Mouse (Mus musculus): ENCODE measurements at regions not wholly inside any gene's neighbourhood (a gene's known extent, or its start where the extent isn't known, plus 50 kb on each side); places are given as distances from the start of the nearest gene placed in this dataset. TPM values are rescaled to one million over a fixed set of nuclear protein-coding genes. Genes with fewer than 3 reads are reported as not detected.
"Not testable (repeated sequence)": the region's sequence is repeated elsewhere in the genome, so short reads cannot be mapped to it uniquely, and the experiment has no call there.

DNA sequence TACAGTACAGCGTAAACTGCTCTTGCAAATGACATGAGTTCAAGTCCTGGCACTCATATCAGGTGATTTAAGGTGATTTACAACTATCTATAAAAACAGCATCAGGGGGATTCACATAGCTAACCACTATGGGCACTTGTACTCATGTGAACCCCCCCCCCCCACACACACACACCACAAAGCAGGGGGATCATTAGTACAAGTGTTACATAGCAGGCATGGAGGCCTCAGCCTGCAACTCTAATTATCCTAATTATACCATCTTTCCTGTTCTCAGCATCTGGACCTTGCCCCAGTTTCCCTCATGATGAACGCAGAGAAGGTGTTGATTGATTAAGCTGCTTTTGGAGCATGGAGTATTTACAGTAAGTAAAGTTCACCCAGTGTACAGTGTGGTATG lies 773.5 kb downstream of the Trib2 start:
- WGBS, result 90% methylated on average over 2 of the region's 2 CpGs
- Histone ChIP-seq H3K27ac (ENCODE audit: low read depth, low read length) (no peak overlapping the region), H3K36me3 (ENCODE audit: control insufficient read depth, insufficient read depth, low read length) (no peaks in the 10 kb centered on the region), H3K4me2 (ENCODE audit: low read depth, low read length, severe bottlenecking) (no peak overlapping the region), H3K27me3 (ENCODE audit: control insufficient read depth, insufficient read depth, low read length) (no peaks in the 10 kb centered on the region), H3K4me1 (replicated peaks; ENCODE audit: control insufficient read depth, insufficient read depth, low read length) (no peaks in the 10 kb centered on the region), H3K4me3 (ENCODE audit: low read depth, low read length) (no peak overlapping the region), H3K9ac (ENCODE audit: low read length) (no peak overlapping the region), H3K9me3 (ENCODE audit: control insufficient read depth, low read length) (no peaks in the 10 kb centered on the region)
- DNase-seq (ENCODE audit: low spot score) (no peak), ATAC-seq (replicated peaks; ENCODE audit: low FRiP score) (0 out of 2 replicates have a peak, but pooled peaks have one; percentile 36)

DNA sequence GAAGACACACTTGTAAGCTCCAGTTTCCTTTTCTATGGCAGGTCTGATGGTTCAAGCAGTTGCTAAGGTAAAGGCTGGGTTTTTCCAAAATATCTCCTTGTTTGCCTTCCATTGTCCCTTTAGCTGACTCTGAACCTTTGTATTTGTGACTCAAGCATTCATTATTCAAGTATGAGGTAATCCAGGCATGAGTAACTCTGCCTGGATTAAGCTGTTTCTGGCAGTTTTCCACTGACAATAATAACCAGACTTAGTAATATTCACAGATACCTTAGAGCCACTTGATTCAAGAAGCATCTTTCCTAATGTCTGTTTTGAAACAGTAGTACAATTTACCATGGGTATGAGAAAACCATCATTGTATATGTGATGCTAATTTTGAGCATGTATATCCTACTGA lies 805.6 kb downstream of the Trib2 start:
- Histone ChIP-seq H3K27me3 (ENCODE audit: control insufficient read depth, insufficient read depth, low read length) (no peaks in the 10 kb centered on the region), H3K27ac (ENCODE audit: low read depth, low read length) (no peak overlapping the region), H3K9ac (ENCODE audit: low read length) (no peak overlapping the region), H3K36me3 (ENCODE audit: control insufficient read depth, insufficient read depth, low read length) (no peaks in the 10 kb centered on the region), H3K4me1 (replicated peaks; ENCODE audit: control insufficient read depth, insufficient read depth, low read length) (no peaks in the 10 kb centered on the region), H3K9me3 (ENCODE audit: control insufficient read depth, low read length) (no peaks in the 10 kb centered on the region), H3K4me2 (ENCODE audit: low read depth, low read length, severe bottlenecking) (no peak overlapping the region), H3K4me3 (ENCODE audit: low read depth, low read length) (no peak overlapping the region)
- no peak for DNase-seq (ENCODE audit: low spot score)
- ATAC-seq (replicated peaks; ENCODE audit: low FRiP score), result no peak

DNA sequence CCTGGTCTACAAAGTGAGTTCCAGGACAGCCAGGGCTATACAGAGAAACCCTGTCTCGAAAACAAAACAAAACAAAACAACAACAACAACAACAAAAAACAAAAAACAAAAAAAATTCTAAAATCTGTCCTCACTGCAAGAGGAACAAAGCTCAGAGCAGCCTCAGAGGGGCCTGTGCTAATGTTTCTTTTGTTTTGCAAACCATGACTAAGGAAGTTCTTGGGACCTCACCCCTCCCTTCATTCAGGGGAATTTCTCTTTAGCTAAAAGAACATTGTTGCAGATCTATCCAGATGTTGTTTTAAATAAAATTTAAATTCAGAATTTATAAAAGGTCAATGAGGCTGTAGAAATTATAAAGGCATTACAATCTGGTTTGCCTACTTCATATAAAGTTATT lies 814.3 kb downstream of the Trib2 start:
- ATAC-seq (replicated peaks; ENCODE audit: low FRiP score); DNase-seq (ENCODE audit: low spot score); H3K27me3 ChIP-seq (ENCODE audit: control insufficient read depth, insufficient read depth, low read length); H3K4me1 ChIP-seq (replicated peaks; ENCODE audit: control insufficient read depth, insufficient read depth, low read length); H3K36me3 ChIP-seq (ENCODE audit: control insufficient read depth, insufficient read depth, low read length); H3K4me2 ChIP-seq (ENCODE audit: low read depth, low read length, severe bottlenecking); H3K4me3 ChIP-seq (ENCODE audit: low read depth, low read length); H3K27ac ChIP-seq (ENCODE audit: low read depth, low read length); H3K9me3 ChIP-seq (ENCODE audit: control insufficient read depth, low read length); H3K9ac ChIP-seq (ENCODE audit: low read length): not testable (repeated sequence)
- WGBS, result 81% methylated on average over 1 of the region's 1 CpGs

Small RNA genes lying in the stretch of these regions (microRNA-seq; reads per million reads assigned to microRNA genes)
- not detected for gene Gm27682 (ENCODE audit: insufficient number of aligned reads)
